Mouse (Mus musculus) hindbrain, embryonic 11.5 days (tissue): ENCODE measurements at regions not wholly inside any gene's neighbourhood (a gene's known extent, or its start where the extent isn't known, plus 50 kb on each side); places are given as distances from the start of the nearest gene placed in this dataset.

Source experiments
- ATAC-seq: fragments of 200-750 bp; cut with Nextera tagmentation; 2 replicates; pipeline ENCODE4 v1.8.0; 2017; ENCODE audit warnings: mild to moderate bottlenecking, moderate TSS enrichment, moderate library complexity; ENCODE audit not compliant: low FRiP score
- DNase-seq: peaks from one replicate; pipeline ENCODE4 v3.0.0-alpha.2; 2015; ENCODE audit warnings: low spot score
- H3K27ac ChIP-seq: fragments of 300-500 bp; sonication (generic); 2 replicates; pipeline ENCODE4 v1.5.1; 2014; ENCODE audit warnings: mild to moderate bottlenecking, low read depth, low read length
- H3K27me3 ChIP-seq: fragments of 300-500 bp; sonication (generic); 2 replicates; pipeline ENCODE4 v1.6.1; 2014; ENCODE audit warnings: mild to moderate bottlenecking, low read length, moderate library complexity, mixed read lengths; ENCODE audit not compliant: control insufficient read depth, insufficient read depth
- H3K36me3 ChIP-seq: fragments of 300-500 bp; sonication (generic); 2 replicates; pipeline ENCODE4 v1.6.1; 2014; ENCODE audit warnings: mild to moderate bottlenecking, low read length, moderate library complexity, mixed read lengths; ENCODE audit not compliant: control insufficient read depth, insufficient read depth
- H3K4me1 ChIP-seq: fragments of 300-500 bp; sonication (generic); replicated peaks from 2 replicates; pipeline ENCODE4 v1.6.1; 2014; ENCODE audit warnings: low read length, mixed read lengths; ENCODE audit not compliant: control insufficient read depth, insufficient read depth
- H3K4me2 ChIP-seq: fragments of 300-500 bp; sonication (generic); replicated peaks from 2 replicates; pipeline ENCODE4 v1.6.1; 2014; ENCODE audit warnings: mild to moderate bottlenecking, low read depth, low read length
- H3K4me3 ChIP-seq: fragments of 300-500 bp; sonication (generic); 2 replicates; pipeline ENCODE4 v1.5.1; 2014; ENCODE audit warnings: low read depth, low read length
- H3K9ac ChIP-seq: fragments of 300-500 bp; sonication (generic); 2 replicates; pipeline ENCODE4 v1.6.1; 2014; ENCODE audit warnings: low read depth, low read length
- H3K9me3 ChIP-seq: fragments of 300-500 bp; sonication (generic); 2 replicates; pipeline ENCODE4 v1.6.1; 2016; ENCODE audit warnings: low read length; ENCODE audit not compliant: control insufficient read depth
- WGBS: fragments of 180-500 bp; shearing (Covaris S2); extraction: QIAGEN DNeasy Blood & Tissue Kit; methylation state at CpG from one replicate; pipeline ENCODE4 v1.1.7; 2014; 5-methylcytosine and 5-hydroxymethylcytosine counted together

- Histone ChIP-seq H3K4me3 (no peak overlapping the region), H3K27me3 (no peaks in the 10 kb centered on the region), H3K36me3 (no peaks in the 10 kb centered on the region), H3K9ac (no peak overlapping the region), H3K4me2 (no peak overlapping the region), H3K4me1 (no peaks in the 10 kb centered on the region), H3K27ac (no peak overlapping the region), H3K9me3 (no peaks in the 10 kb centered on the region)
- DNase-seq (no peak), ATAC-seq (no peak)
- 85% methylated on average over 6 of the region's 6 CpGs for WGBS
Measured at GRCm38 (mm10) chr11:18601568-18602182, 417.1 kb downstream of the Meis1 start.

- 74% methylated on average over 3 of the region's 3 CpGs for WGBS
- ATAC-seq (no peak), DNase-seq (no peak)
- no peak overlapping the region for H3K27ac ChIP-seq
- no peaks in the 10 kb centered on the region for H3K9me3 ChIP-seq
- no peaks in the 10 kb centered on the region for H3K27me3 ChIP-seq
- H3K4me1 ChIP-seq: no peaks in the 10 kb centered on the region
- H3K9ac ChIP-seq: no peak overlapping the region
- no peaks in the 10 kb centered on the region for H3K36me3 ChIP-seq
- H3K4me2 ChIP-seq: no peak overlapping the region
- no peak overlapping the region for H3K4me3 ChIP-seq
Measured at GRCm38 (mm10) chr11:18598349-18598748, 420.4 kb downstream of the Meis1 start.

- Histone ChIP-seq H3K4me2 (no peak overlapping the region), H3K9ac (no peak overlapping the region), H3K27ac (no peak overlapping the region), H3K27me3 (no peaks in the 10 kb centered on the region), H3K36me3 (no peaks in the 10 kb centered on the region), H3K4me3 (no peak overlapping the region), H3K4me1 (no peaks in the 10 kb centered on the region), H3K9me3 (no peaks in the 10 kb centered on the region)
- WGBS: 83% methylated on average over 4 of the region's 4 CpGs
- ATAC-seq (no peak), DNase-seq (no peak)
Measured at GRCm38 (mm10) chr11:18596996-18597395, 421.8 kb downstream of the Meis1 start.

DNA sequence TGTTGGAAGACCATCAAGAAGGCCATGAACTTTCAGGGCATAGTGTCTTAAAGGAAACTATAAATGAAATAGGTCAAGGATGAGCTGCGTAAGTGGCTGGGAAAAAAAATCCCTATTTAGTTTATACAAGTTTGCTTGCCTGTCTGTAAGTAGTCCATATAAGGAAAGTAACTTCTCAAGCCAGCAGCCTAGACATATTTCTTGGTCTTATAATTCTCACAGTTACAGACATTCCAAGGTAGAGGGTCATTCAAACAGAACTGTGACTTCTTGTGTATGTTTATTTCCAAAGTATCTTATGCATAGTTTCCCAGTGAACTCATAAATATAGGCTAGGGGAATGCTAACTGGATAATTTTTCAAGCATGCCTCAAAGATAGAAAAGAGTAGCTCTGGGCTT lies 428.3 kb downstream of the Meis1 start:
- ATAC-seq (no peak), DNase-seq (no peak)
- no peaks in the 10 kb centered on the region for H3K4me1 ChIP-seq
- H3K9me3 ChIP-seq: no peaks in the 10 kb centered on the region
- H3K27ac ChIP-seq: no peak overlapping the region
- H3K9ac ChIP-seq: no peak overlapping the region
- H3K36me3 ChIP-seq: no peaks in the 10 kb centered on the region
- H3K27me3 ChIP-seq: no peaks in the 10 kb centered on the region
- H3K4me3 ChIP-seq: no peak overlapping the region
- H3K4me2 ChIP-seq: no peak overlapping the region
- 95% methylated on average over 1 of the region's 1 CpGs for WGBS

DNA sequence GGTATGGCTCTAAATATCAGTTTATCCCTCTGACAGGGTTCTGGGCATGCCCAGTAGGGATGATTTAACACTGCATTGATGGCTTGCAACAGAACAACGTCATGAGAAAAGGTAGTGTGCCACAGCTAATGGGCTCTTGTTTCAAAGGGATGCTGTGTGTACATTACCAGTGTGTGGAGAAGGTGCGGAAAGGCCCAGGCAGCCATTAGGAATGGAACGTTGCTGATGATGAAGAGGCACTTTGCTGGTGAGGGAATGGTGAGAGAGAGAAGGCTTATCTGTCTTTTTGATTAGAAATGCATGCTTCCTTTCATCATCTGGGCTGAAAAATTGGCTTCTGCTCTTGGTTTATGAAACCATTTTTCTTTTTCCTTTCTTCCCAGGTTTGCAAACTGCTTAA lies 432.3 kb downstream of the Meis1 start:
- Histone ChIP-seq H3K9ac (no peak overlapping the region), H3K27ac (no peak overlapping the region), H3K4me2 (no peak overlapping the region), H3K36me3 (no peaks in the 10 kb centered on the region), H3K4me3 (no peak overlapping the region), H3K9me3 (no peaks in the 10 kb centered on the region), H3K27me3 (no peaks in the 10 kb centered on the region), H3K4me1 (no peaks in the 10 kb centered on the region)
- no peak for DNase-seq
- no peak for ATAC-seq
- 80% methylated on average over 3 of the region's 3 CpGs for WGBS

- Histone ChIP-seq H3K36me3 (no peaks in the 10 kb centered on the region), H3K4me1 (no peaks in the 10 kb centered on the region), H3K9ac (no peak overlapping the region), H3K27ac (no peak overlapping the region), H3K27me3 (no peaks in the 10 kb centered on the region), H3K9me3 (no peaks in the 10 kb centered on the region), H3K4me2 (no peak overlapping the region), H3K4me3 (no peak overlapping the region)
- WGBS: 54% methylated on average over 8 of the region's 8 CpGs
- DNase-seq (no peak), ATAC-seq (no peak)
Measured at GRCm38 (mm10) chr11:18585031-18585430, 433.8 kb downstream of the Meis1 start.

DNA sequence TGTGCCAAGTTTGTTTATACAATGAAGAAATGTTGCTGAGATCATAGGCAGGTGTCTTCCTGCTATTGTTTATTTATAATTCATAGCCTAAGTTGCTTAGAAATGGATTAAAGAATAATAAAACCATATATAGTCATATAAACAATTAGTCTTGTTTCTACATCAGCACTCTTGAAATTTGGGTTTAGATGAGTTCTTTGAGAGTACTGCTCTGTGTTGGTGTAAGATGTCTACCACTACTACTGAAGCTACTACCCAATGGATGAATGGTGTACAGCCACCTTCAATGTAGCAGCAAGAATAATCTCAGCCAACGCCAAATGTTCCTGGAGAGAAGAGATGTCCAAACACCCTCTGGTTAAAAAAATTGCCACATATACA lies 436.0 kb downstream of the Meis1 start:
- 97% methylated on average over 1 of the region's 1 CpGs for WGBS
- ATAC-seq (no peak), DNase-seq (no peak)
- H3K9me3 ChIP-seq: no peaks in the 10 kb centered on the region
- H3K27me3 ChIP-seq: no peaks in the 10 kb centered on the region
- H3K4me2 ChIP-seq: no peak overlapping the region
- no peak overlapping the region for H3K9ac ChIP-seq
- H3K4me1 ChIP-seq: no peaks in the 10 kb centered on the region
- H3K27ac ChIP-seq: no peak overlapping the region
- no peak overlapping the region for H3K4me3 ChIP-seq
- no peaks in the 10 kb centered on the region for H3K36me3 ChIP-seq

GRCm38 (mm10) chr11:18581997-18582780 lies 436.6 kb downstream of the Meis1 start:
- no peaks in the 10 kb centered on the region for H3K9me3 ChIP-seq
- H3K27me3 ChIP-seq: no peaks in the 10 kb centered on the region
- no peak overlapping the region for H3K4me3 ChIP-seq
- no peak for DNase-seq
- ATAC-seq: no peak
- no peak overlapping the region for H3K27ac ChIP-seq
- 75% methylated on average over 2 of the region's 2 CpGs for WGBS
- H3K36me3 ChIP-seq: no peaks in the 10 kb centered on the region
- no peak overlapping the region for H3K9ac ChIP-seq
- no peaks in the 10 kb centered on the region for H3K4me1 ChIP-seq
- no peak overlapping the region for H3K4me2 ChIP-seq
